Mouse (Mus musculus): ENCODE measurements around the gene Cmtm8. TPM values are rescaled to one million over a fixed set of nuclear protein-coding genes. Genes with fewer than 3 reads are reported as not detected.

Gene Cmtm8
- polyA plus RNA-seq, 1 experiment: 7.8 TPM

DNA sequence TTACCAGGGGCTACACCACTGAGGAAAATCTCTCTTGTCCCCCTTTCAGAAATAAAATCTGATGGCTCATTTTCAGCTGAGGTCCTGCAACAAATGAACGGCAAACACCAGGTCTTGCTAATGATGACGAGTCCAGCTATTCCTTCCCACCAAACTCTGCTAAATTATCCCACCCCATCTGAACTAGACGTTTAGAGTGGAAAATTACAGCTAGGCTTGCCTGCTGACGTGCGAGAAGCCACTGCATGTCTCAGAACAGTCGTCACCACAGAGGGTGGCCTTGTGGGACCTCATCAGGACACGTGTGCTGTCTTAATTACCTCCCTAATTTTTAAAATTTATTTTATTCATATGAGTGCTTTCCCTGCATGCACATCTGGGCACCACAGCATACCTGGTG lies 72.4 kb downstream of the Cmtm8 start:
- TF ChIP-seq POLR2A (IDR thresholded peaks at IDR 0.05; ENCODE audit: borderline replicate concordance, extremely low read depth, insufficient read depth, insufficient read length, poor library complexity, severe bottlenecking): no peak
- TF ChIP-seq CTCF (IDR thresholded peaks at IDR 0.05; ENCODE audit: borderline replicate concordance, extremely low read depth, insufficient read depth, insufficient read length): no peak
- no peak for DNase-seq (ENCODE audit: low read depth)

DNA sequence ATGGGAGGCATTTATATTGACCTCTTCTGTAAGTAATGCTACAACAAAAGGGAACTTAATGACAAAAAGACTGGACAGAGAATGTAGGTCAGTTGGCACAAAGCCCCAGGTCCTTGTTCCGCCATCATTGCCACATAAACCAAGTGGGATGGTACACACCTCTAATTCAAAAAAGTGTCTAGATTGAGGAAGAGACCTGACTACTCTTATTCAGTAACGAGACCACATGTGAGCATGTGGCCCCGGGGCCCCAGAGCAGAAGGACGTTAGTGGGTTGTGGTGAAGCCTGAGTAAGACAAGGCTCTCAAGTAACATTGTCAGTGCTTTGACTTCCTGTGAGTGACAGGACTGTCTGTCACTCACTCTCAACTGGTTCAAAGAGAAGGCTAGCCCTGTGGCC lies 73.7 kb downstream of the Cmtm8 start:
- no peak for TF ChIP-seq CTCF (IDR thresholded peaks at IDR 0.05; ENCODE audit: borderline replicate concordance, extremely low read depth, insufficient read depth, insufficient read length)
- TF ChIP-seq POLR2A (IDR thresholded peaks at IDR 0.05; ENCODE audit: borderline replicate concordance, extremely low read depth, insufficient read depth, insufficient read length, poor library complexity, severe bottlenecking): no peak
- no peak for DNase-seq (ENCODE audit: low read depth)

DNA sequence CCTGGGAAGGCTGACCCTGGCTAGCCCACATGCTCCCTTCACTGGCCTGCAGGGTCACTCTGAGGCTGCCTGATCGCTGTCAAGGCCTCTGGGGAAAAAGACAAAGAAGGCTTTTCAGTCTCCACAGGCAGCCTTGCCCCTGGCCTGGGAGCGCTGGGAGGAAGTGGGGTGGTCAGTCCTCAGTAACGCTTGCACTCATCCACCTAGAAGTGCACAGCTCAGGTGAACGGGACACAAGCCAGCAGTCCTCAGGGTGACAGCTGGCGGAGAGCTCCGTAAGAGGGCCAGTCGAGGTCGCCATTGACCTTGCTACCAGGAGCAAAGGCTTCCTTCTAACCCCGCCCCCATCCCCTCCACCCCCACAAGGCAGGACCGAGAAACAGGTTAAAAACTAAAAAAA lies 75.9 kb downstream of the Cmtm8 start:
- no peak for DNase-seq (ENCODE audit: low read depth)
- TF ChIP-seq CTCF (IDR thresholded peaks at IDR 0.05; ENCODE audit: borderline replicate concordance, extremely low read depth, insufficient read depth, insufficient read length): no peak
- TF ChIP-seq POLR2A (IDR thresholded peaks at IDR 0.05; ENCODE audit: borderline replicate concordance, extremely low read depth, insufficient read depth, insufficient read length, poor library complexity, severe bottlenecking): no peak

DNA sequence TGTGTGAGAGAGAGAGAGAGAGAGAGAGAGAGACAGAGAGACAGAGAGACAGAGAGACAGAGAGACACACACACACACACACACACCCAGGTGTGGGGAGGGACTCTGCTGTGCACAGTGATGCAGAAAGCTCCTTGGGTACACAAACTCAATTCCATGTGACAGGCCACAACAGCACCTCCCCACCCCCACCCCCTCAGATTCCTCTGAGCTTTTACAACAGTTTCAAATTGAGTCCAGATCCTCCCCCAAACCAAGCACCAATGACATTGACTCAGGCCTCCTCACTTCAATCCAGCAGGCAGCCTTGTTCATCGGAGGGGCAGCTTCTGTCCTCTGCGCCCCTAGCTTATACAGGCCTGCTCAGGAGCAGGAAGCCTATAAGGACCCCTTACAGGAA lies 76.4 kb downstream of the Cmtm8 start:
- no peak for DNase-seq (ENCODE audit: low read depth)
- no peak for TF ChIP-seq CTCF (IDR thresholded peaks at IDR 0.05; ENCODE audit: borderline replicate concordance, extremely low read depth, insufficient read depth, insufficient read length)
- TF ChIP-seq POLR2A (IDR thresholded peaks at IDR 0.05; ENCODE audit: borderline replicate concordance, extremely low read depth, insufficient read depth, insufficient read length, poor library complexity, severe bottlenecking): no peak

DNA sequence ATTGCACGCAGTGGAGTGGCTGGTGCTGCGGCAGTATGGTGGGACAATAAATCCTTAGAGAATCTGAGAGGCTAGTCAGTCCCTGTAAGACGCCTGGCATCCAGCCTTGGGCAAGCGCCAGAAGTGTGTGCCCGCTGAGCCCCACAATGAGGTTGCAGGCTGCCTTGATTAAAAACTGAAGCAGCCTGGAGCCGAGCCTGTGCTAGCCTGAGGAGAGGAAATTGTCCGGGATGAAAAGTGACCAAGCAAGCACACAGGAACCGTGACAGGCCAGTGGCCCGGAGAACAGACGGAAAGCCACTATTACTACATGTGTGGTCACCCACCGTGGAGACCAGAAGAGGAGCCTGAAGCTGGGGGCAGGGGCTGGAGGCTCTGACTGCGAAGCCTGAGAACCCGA lies 76.9 kb downstream of the Cmtm8 start:
- peak; percentile 95 for DNase-seq (ENCODE audit: low read depth)
- TF ChIP-seq CTCF (IDR thresholded peaks at IDR 0.05; ENCODE audit: borderline replicate concordance, extremely low read depth, insufficient read depth, insufficient read length): no peak
- TF ChIP-seq POLR2A (IDR thresholded peaks at IDR 0.05; ENCODE audit: borderline replicate concordance, extremely low read depth, insufficient read depth, insufficient read length, poor library complexity, severe bottlenecking): no peak

DNA sequence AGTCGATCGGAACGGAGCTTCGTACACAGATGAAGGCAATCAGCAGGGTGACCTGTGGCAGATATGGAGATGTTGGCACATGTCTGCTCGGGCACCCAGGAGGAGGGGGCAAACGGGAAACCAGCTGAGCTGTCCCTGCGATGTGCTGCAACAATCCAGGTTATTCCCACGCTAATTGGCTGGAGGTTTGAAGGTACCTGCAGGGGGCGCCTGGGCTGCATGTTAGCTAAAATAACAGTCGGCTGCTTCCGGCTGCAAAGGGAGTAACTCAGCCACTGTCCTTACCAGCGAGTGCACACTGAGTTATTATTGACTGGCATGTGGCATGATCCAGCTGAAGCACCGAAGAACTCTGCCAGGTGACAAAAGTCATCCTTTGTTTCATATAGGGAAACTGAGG lies 80.6 kb downstream of the Cmtm8 start:
- TF ChIP-seq CTCF (IDR thresholded peaks at IDR 0.05; ENCODE audit: borderline replicate concordance, extremely low read depth, insufficient read depth, insufficient read length): peak; percentile 60
- no peak for TF ChIP-seq POLR2A (IDR thresholded peaks at IDR 0.05; ENCODE audit: borderline replicate concordance, extremely low read depth, insufficient read depth, insufficient read length, poor library complexity, severe bottlenecking)
- peak; percentile 52 for DNase-seq (ENCODE audit: low read depth)

DNA sequence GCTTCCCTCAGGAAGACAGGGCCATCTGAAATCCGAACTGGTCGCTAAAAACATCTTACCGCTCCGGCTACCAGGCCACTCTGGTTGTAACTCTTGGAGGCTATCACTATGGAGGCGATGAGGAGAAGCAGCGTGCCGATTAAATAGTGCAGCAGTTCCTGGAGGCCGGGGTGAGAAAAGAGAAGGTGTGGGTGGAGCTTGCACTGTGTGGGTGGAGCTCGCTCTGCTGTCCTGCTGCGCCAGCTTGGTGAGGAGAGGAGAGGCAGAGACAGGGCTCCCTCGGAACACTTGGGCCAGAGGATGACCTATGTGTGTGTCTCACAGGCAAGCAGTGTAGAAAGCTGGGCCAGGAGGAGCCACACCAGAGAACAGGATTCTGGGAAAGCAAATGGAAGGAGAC lies 82.1 kb downstream of the Cmtm8 start:
- TF ChIP-seq POLR2A (IDR thresholded peaks at IDR 0.05; ENCODE audit: borderline replicate concordance, extremely low read depth, insufficient read depth, insufficient read length, poor library complexity, severe bottlenecking) (no peak), CTCF (IDR thresholded peaks at IDR 0.05; ENCODE audit: borderline replicate concordance, extremely low read depth, insufficient read depth, insufficient read length) (no peak)
- DNase-seq (ENCODE audit: low read depth): no peak

DNA sequence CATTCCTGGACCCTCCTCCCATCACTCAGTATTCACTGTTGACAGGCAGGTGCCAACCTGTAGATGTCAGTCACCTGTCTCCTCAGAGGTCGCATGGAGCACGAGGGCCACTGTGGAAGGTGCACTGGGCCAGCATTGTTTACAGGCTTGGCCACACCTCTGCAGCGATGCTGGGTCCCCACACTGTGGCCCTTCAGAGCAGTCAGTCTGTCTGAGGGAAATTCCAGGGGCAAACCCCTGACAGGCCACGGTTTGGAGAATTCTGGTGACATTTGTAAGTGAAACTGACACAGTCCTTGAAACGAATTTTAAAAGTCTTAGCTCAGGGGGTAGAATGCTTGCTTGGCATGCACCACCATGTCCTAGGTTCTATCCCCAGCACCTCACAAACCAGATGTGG lies 83.6 kb downstream of the Cmtm8 start:
- no peak for DNase-seq (ENCODE audit: low read depth)
- no peak for TF ChIP-seq POLR2A (IDR thresholded peaks at IDR 0.05; ENCODE audit: borderline replicate concordance, extremely low read depth, insufficient read depth, insufficient read length, poor library complexity, severe bottlenecking)
- TF ChIP-seq CTCF (IDR thresholded peaks at IDR 0.05; ENCODE audit: borderline replicate concordance, extremely low read depth, insufficient read depth, insufficient read length): no peak

DNA sequence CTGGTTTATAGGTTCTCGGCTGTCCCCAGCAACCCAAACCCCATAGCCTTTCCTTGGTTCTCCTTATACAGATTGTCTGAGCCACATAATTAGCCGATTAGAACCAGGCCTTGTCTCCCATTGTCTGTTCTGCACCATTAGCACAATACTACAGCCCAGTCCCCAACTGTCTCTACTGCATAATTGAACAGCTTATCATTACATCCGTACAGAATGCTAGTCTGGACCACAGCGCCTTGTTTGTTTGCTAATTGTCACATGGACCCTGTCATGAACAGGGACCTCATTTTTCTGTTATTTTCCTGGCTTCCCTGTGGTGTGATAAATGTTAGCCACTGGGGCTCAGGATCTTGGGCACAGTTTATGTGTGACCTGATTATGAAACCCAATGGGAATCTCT lies 84.1 kb downstream of the Cmtm8 start:
- DNase-seq (ENCODE audit: low read depth): peak; percentile 36
- no peak for TF ChIP-seq POLR2A (IDR thresholded peaks at IDR 0.05; ENCODE audit: borderline replicate concordance, extremely low read depth, insufficient read depth, insufficient read length, poor library complexity, severe bottlenecking)
- no peak for TF ChIP-seq CTCF (IDR thresholded peaks at IDR 0.05; ENCODE audit: borderline replicate concordance, extremely low read depth, insufficient read depth, insufficient read length)

DNA sequence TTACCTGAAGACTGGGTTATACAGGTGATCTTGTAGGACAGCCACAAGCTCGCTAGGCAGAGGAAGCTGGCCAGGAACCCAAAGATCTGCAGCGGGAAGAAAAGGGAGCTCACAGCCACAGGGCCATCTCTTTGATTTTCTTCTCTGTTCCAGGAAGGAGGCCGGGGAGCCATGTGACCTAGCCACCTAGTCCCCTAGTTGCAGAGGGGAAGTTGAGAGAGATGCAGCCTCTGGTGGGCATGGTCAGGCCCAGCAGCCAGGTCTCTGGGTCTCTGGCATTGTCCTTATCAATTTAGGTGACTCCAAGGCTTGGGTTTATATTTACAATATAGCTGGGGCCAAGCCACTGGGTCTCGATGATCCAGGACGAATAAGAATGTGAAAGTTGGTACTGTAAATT lies 85.2 kb downstream of the Cmtm8 start:
- no peak for DNase-seq (ENCODE audit: low read depth)
- TF ChIP-seq CTCF (IDR thresholded peaks at IDR 0.05; ENCODE audit: borderline replicate concordance, extremely low read depth, insufficient read depth, insufficient read length): no peak
- no peak for TF ChIP-seq POLR2A (IDR thresholded peaks at IDR 0.05; ENCODE audit: borderline replicate concordance, extremely low read depth, insufficient read depth, insufficient read length, poor library complexity, severe bottlenecking)

DNA sequence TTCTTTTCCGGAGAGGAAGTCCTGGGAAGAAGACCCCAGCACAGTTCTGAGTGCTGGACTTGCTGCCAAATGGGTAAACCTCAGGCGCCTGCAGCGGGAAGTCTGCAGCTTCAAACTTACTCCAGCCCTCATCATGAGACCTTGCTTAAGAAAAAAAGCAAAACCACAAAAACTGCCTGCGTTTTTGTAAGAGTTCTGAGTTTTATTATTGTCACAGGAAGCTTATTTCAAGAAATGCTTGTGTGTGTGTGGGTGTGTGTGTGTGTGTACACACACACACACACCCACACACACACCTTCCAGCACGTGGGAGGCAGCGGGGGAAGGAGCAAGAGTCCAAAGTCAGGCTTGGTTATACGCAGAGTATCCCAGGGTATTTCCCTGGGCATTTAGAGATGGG lies 85.7 kb downstream of the Cmtm8 start:
- TF ChIP-seq CTCF (IDR thresholded peaks at IDR 0.05; ENCODE audit: borderline replicate concordance, extremely low read depth, insufficient read depth, insufficient read length) (no peak), POLR2A (IDR thresholded peaks at IDR 0.05; ENCODE audit: borderline replicate concordance, extremely low read depth, insufficient read depth, insufficient read length, poor library complexity, severe bottlenecking) (no peak)
- DNase-seq (ENCODE audit: low read depth): no peak

DNA sequence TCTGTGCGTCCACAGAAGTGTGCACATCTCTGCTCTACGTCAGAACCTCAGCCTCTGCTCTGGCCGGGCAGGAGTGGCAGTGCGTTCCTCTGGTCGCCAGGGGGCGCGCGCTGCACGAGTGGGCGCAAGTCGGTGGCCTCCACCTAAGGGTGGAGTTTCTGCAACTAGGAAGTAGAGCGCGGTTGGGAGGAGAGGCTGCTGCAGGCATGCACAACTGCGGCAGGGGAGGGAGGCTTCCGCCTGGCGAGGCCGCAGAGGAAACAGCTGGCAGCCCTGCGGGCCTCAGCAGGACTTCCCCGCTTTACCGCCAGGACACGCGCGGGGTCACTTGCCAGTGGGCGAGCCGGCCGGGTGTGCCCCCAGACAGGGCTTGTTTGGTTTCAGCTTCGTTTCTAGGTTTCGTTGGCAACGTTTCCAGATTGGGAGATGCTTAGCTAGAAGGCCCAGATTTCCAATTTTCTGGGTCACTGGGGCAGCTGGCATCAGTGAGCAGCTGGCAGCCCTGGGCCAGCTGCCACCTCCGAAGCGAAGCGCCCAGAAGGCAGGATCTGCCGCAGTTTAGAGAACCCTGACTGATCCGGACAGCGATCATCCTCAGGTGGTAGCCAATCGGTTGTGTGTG lies 91.0 kb downstream of the Cmtm8 start:
- peak; percentile 97 for TF ChIP-seq CTCF (IDR thresholded peaks at IDR 0.05; ENCODE audit: borderline replicate concordance, extremely low read depth, insufficient read depth, insufficient read length)
- TF ChIP-seq POLR2A (IDR thresholded peaks at IDR 0.05; ENCODE audit: borderline replicate concordance, extremely low read depth, insufficient read depth, insufficient read length, poor library complexity, severe bottlenecking): no peak

More for the DNA sequence above, 91.0 kb downstream of the Cmtm8 start:
- peak; percentile 94 for DNase-seq (ENCODE audit: low read depth)
